Mouse (Mus musculus): ENCODE data around the gene Ubqln4. TPM values are rescaled to one million over a fixed set of nuclear protein-coding genes. Genes with fewer than 3 reads are reported as not detected.
A peak's percentile ranks its signal among the peaks of the same experiment; 100 is the strongest.

The Ubqln4 gene
- total RNA-seq, 2 experiments from 2014 or later, result 78.2 to 90.2 TPM

DNA sequence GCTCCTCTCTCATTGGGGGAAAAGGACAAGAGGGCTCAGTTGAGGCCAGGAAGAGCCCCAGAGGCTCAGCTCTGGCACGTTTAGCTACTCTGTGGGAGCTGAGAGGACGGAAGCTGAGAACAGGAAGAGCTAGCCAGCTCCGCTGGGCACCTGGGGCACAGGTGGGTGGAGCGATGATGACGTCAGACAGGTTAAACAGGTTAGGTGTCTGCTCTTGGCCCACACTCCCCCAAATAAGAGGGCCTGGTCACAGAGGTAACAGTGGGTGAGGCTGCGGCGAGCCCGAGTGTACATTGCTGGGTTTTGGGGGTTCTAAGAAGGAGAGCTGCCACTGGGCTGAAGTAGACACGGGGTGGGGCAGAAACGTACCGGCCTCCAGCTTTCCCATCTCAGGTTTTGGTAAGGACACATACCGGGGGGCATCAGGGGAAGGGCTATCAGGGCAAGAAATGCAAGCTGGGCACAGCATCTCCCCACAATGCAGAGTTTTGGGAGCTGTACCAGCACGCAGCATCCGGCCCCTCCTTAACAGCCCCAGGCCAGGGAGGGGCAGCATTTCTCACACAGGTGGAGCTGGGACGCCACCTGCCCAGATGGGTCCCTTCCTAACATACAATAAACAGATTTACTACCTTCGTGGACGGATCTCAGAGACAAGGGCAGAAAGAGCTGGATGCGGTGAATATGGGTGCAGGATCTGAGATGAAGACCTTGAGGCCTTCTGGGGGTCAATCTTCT, 5.2 kb upstream of the Ubqln4 start, which contains the start of gene Rab25:
Gene Rab25 (minus strand): TSS at position 121 of the 738 bp plus-strand sequence.
- intact Hi-C loops (cut with DNase I), result no loop called here
- H3K4me3 ChIP-seq, result no peak within 1 kb of the TSS
- H3K27ac ChIP-seq, result no peak within 1 kb of the TSS
- no peak for DNase-seq
- no peak for TF ChIP-seq CTCF (IDR thresholded peaks at IDR 0.05)

DNA sequence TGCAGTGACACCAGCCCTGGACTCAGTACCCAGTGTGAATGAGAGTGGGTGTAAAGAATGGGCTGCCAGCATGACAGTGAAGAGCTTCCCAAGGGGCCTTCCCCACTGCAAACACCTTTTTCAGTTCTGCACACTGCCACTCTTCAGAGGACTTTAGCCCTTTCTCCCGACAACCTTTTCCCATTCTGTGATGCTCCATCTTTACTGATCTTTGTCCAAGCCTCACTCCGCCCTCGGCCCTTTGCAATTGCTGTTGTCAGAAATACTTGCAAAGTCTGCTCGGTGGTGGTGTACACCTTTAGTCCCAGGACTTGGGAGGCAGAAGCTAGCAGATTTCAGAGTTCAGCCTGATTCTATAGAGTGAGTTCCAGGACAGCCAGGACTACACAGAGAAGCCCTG, 2.0 kb upstream of the Ubqln4 start:
- peak overlapping the region; percentile 99 for H3K27ac ChIP-seq
- peak overlapping the region; percentile 92 for H3K4me3 ChIP-seq
- no peak for TF ChIP-seq CTCF (IDR thresholded peaks at IDR 0.05)
- no peak for DNase-seq
- intact Hi-C loops (cut with DNase I), result no loop called here

DNA sequence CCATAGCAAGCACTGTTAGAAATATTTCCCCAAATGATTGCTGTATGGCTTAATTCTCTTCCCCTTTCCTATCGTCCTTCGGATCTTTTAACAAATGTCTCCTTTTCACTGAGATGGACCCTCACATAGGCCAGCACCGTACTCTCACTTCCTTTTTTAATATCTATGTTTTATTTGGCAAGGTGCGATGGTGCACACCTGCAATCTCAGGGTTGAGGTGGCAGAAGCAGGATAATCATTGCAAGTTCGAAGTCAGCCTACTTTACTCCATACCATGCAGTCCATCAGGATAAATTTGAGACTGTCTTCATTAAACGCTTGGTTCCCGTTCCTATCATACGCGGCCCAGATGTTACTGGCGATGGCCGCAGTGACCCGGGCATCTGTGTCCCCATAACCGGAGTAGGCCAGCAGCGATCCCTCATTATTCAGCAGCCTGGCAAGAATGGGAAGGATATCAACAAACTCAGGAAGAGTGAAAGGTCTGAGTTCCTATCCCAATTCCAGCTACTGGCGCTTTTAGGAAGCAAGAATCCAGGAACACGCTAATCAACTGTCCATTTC, 1.4 kb upstream of the Ubqln4 start:
- no peak for TF ChIP-seq CTCF (IDR thresholded peaks at IDR 0.05)
- H3K27ac ChIP-seq, result peak overlapping the region; percentile 99
- H3K4me3 ChIP-seq, result peak overlapping the region; percentile 92
- intact Hi-C loops (cut with DNase I), result no loop called here
- no peak for DNase-seq

DNA sequence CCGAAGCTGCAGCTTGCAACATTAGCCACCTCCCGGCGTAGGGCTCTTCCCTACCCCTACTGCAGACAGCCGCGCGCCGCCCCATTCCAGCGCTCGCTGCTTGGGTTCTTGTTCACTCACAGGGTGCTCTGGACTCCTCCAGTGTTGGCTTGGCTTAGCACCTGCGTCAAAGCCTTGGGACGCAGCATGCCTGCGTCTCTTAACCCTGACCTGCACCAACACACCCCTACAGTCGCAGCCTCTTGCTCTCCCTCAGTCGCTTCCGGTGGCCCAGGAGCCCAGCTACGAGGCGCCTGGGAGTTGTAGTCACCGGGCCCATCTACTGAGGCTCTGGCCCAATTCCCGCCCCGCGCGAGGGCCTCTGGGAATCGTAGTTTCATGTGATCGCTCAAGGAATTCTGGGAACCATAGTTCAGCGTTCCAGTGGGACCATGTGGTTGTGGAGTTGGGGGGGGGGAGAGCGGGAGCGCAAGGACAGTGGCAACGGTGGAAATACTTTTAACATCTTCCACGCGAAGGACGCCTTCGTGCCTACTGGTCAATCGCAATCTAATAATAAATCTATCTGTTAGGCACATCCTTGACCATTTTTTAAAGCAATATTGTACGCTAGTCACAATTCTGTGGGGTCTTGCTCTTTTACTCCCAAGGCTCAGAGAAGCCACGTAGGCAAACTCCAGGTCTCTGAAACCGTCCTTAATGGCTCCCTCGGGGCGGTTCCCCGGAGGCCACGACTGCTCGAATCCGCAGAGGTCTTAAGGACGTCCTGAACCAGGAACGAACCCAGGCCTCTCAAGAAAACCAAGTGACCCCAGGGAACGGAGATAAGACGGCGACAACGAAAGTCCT, 658 bp upstream of the Ubqln4 start, which contains the start of gene Lamtor2:
Gene Lamtor2 (minus strand): TSS at position 399 of the 849 bp plus-strand sequence.
- H3K27ac ChIP-seq, result peak within 1 kb of the TSS; percentile 99
- TF ChIP-seq CTCF (IDR thresholded peaks at IDR 0.05), result no peak
- peak; percentile 99 for DNase-seq
- H3K4me3 ChIP-seq, result peak within 1 kb of the TSS; percentile 92
- intact Hi-C loops (cut with DNase I), result no loop called here

DNA sequence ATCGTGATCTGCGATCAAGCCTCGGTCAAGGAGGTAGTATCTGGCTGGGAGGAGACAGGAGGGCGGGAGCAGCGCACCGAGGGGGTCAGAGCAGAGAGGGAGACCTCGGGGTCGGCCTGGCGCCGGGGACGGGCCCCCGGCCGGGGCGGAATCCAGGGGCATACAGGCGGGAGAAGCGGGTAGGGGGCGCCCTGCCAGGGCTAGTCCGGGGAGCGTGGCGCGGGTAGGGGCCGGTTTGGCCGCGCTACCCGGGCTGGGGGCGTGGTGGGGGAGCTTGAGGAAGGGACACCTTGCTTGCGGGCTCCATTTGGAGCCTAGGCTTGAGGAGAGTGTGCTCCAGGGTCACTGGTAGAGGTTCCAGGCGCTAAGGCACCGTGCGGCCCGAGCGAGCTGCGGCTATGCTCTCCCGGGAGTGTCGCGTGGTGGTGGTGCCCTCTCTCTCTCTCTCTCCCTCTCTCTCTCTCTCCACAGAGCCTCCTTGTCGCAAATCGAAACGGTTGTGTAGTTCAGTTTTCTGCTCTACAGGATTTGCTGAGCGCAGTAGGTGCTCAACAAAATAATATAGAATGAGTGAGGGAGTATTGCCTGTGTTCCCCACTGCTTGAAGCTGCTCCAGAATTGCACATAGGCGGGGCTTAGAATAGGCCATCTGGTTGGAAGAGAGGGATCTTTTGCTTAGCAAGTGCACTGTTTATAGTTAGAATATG, 475 bp downstream of the Ubqln4 start:
- peak overlapping the region; percentile 99 for H3K27ac ChIP-seq
- DNase-seq, result no peak
- intact Hi-C loops (cut with DNase I), result no loop called here
- H3K4me3 ChIP-seq, result peak overlapping the region; percentile 92
- TF ChIP-seq CTCF (IDR thresholded peaks at IDR 0.05), result no peak

DNA sequence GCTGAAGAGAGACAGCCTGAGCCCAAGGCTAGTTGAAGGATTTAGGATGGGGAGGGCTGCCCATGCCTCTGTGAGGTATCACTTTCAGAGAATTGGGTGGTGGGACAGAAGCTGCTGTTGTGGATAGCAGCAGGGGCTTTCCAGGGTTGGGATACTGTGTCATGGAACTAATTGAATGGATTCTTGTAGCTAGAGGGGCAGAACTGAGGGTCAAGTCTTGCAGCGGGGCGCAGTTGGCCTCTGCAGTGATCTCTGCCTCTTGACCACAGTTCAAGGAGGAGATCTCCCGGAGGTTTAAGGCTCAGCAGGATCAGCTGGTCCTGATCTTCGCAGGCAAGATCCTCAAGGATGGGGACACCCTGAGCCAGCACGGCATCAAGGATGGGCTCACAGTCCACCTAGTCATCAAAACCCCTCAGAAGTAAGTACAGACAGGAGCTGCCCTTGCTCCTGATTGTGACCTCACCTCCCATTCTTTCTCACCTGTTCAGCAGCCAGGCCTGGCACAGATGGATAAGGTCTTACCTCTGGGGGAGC, 1.6 kb downstream of the Ubqln4 start:
- no peak overlapping the region for H3K27ac ChIP-seq
- intact Hi-C loops (cut with DNase I), result no loop called here
- peak overlapping the region; percentile 92 for H3K4me3 ChIP-seq
- no peak for DNase-seq
- TF ChIP-seq CTCF (IDR thresholded peaks at IDR 0.05), result no peak

DNA sequence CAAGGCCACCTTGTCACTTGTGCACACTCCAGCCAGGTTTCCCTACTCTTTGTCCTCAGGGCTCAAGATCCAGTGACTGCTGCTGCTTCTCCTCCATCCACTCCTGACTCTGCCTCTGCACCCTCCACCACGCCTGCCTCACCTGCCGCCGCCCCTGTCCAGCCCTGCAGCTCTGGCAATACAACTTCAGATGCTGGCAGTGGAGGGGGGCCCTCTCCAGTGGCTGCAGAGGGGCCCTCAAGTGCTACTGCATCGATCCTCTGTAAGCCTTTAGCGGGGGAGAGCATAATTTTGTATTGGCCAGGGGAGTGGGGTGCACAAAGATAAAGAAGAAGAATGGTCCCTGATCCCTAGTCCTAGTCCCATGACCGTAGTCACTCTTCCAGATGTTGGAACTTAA, 2.2 kb downstream of the Ubqln4 start:
- TF ChIP-seq CTCF (IDR thresholded peaks at IDR 0.05), result no peak
- H3K4me3 ChIP-seq, result no peak overlapping the region
- H3K27ac ChIP-seq, result no peak overlapping the region
- intact Hi-C loops (cut with DNase I), result no loop called here
- no peak for DNase-seq

DNA sequence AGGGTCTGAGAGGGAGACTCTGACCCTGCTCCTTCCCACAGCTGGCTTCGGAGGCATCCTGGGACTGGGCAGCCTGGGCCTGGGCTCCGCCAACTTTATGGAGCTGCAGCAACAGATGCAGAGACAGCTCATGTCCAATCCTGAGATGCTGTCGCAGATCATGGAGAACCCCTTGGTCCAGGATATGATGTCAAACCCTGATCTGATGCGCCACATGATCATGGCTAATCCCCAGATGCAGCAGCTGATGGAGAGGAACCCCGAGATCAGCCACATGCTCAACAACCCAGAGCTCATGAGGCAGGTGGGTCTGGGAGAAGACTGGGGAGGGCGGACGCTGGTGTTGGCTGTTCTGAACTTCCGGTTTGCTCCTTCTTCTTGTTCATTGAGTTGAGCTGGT, 3.1 kb downstream of the Ubqln4 start:
- no peak for TF ChIP-seq CTCF (IDR thresholded peaks at IDR 0.05)
- Histone ChIP-seq H3K4me3 (no peak overlapping the region), H3K27ac (no peak overlapping the region)
- intact Hi-C loops (cut with DNase I), result no loop called here
- DNase-seq, result no peak

DNA sequence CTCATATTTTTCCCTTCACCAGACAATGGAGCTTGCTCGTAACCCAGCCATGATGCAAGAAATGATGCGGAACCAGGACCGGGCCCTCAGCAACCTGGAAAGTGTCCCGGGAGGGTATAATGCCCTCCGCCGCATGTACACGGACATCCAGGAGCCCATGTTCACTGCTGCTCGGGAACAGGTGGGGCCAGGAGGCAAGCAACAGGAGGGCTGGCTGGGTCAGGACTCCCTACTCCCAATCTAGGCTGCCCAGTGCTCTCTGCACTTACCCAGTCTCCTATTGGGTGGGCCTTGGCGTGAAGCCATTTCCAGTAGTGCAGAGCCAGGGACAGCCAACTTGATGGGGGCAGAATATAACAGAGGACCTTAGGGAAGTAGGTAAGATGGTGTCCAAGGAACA, 6.0 kb downstream of the Ubqln4 start:
- Histone ChIP-seq H3K4me3 (no peak overlapping the region), H3K27ac (no peak overlapping the region)
- DNase-seq, result no peak
- intact Hi-C loops (cut with DNase I), result no loop called here
- no peak for TF ChIP-seq CTCF (IDR thresholded peaks at IDR 0.05)

DNA sequence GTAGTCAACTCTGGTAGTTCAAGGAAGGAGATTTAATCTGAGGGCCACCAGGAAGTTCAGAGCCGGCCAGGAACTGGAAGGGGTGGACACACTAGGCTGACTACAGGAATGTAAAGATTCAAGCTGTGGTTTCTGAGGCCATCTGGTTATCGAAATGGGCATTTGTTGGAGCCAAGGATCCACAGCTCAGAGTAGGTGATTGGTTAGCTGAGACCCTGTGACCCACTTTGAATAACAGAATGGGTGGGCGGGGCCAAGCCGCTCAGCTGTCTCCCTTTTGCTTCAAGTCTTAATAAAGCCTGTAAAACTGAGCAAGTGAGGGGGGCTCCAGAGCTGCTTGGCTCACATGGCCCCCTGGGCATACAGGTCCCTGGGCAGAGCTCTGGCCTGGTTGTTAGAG, 8.4 kb downstream of the Ubqln4 start:
- no peak overlapping the region for H3K27ac ChIP-seq
- TF ChIP-seq CTCF (IDR thresholded peaks at IDR 0.05), result no peak
- DNase-seq, result no peak
- H3K4me3 ChIP-seq, result no peak overlapping the region
- intact Hi-C loops (cut with DNase I), result no loop called here

DNA sequence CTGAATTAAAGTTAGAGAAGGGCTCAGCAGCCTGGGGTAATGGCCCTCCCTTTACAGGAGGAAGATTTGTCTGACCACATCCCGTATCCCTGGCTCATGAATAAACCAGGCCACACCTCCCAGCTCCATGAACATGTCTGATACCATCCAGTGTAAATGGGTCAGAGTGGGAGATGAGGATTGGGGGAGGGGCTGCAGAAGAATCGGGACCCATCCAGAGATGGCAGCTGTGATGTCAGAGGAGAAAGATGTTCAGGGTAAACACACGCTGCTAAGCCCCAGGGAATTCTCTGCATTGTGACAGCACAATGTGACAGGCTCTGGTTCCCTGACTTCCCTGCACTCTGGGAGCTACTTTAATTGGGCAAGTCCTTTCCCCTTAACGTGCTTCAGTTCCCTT, 9.9 kb downstream of the Ubqln4 start:
- DNase-seq, result no peak
- Histone ChIP-seq H3K4me3 (no peak overlapping the region), H3K27ac (peak overlapping the region; percentile 49)
- TF ChIP-seq CTCF (IDR thresholded peaks at IDR 0.05), result no peak
- intact Hi-C loops (cut with DNase I), result no loop called here

DNA sequence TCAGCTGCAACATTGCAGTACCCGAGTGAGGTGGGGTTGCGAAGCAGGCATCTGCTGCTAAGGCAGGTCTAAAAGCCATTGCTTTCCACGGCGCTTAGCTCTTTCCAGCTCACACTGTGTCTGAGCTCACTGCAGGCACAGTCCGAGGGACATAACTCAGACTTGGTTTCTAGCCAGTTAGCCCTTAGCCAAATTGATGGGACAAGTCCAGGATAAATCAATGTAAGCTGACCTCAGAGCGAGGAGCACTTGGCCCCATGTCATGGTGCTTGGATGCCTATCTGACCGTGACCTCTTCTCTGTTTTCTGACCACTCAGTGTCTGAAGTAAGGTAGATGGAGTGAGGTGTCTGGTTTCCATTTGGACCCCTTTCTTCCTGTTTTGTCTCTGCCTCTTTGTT, 10.4 kb downstream of the Ubqln4 start:
- DNase-seq, result no peak
- Histone ChIP-seq H3K4me3 (no peak overlapping the region), H3K27ac (peak overlapping the region; percentile 49)
- intact Hi-C loops (cut with DNase I), result no loop called here
- TF ChIP-seq CTCF (IDR thresholded peaks at IDR 0.05), result no peak
